Mouse (Mus musculus): ENCODE results near the gene Olfr555. TPM values are rescaled to one million over a fixed set of nuclear protein-coding genes. Genes with fewer than 3 reads are reported as not detected.

Olfr555 gene
- total RNA-seq (2023), result not detected

DNA sequence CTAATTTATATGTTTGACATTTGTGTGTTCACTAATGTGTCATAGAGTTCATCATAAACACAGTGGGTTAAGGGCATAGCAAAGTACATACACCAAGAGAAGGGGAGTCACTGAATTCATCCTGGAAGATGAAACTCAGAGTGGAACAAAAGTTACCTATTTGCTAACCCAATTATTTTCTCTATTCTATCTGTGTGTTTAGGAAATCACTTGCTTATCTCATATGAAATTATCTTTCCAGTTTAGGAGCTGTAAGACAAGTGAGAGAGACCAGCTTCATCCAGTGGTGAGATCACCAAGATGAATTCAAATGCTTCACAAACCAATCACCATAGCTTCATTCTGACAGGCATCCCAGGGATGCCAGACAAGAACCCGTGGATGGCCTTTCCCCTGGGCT is at the start of gene Olfr555:
Gene Olfr555, plus strand, starts transcription at position 301 of the 400 bp plus-strand sequence.

DNA sequence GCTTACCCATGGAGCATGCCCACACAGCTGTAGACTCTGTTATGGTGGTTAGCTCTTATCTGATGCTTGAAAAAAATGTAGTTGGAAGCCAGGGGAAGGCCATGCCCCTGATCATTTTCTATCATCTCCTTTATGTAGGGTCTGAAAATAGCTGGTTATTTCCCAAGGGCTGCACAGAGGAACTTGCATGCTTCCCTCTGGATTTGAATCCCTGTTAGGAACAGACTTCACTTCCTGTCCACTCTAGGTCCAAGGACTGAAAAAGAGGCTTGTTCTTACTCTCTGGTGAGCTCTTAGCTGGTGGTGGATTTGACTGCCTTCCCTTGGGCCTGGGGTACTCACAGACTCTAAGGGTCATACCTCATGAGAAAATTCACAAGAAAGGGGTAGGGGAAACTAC is 40.5 kb upstream of the Olfr555 start, which contains the start of gene Olfr553:
Gene Olfr553, minus strand, starts transcription at position 101 of the 400 bp plus-strand sequence.

DNA sequence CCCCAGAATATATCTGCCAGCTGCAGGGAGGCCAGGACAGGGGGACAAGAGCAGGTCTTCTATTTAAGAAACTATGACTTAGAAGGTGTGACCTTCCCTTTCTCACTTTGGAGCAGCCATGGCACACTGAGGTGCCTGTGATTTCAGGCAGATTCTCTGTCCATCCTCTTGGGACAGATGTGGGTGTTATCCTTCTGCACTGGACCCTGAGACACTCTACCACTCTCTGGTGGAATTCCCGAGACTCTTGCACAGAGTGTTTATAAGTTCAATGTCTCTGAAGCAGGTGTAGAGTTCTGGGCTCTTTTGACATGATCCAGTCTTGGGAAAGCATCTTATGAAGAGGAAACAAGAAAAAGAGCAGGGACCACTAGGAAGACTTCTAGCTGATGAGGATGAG is 20.5 kb upstream of the Olfr555 start, which contains the start of gene Olfr554:
Gene Olfr554, plus strand, starts transcription at position 301 of the 400 bp plus-strand sequence.

DNA sequence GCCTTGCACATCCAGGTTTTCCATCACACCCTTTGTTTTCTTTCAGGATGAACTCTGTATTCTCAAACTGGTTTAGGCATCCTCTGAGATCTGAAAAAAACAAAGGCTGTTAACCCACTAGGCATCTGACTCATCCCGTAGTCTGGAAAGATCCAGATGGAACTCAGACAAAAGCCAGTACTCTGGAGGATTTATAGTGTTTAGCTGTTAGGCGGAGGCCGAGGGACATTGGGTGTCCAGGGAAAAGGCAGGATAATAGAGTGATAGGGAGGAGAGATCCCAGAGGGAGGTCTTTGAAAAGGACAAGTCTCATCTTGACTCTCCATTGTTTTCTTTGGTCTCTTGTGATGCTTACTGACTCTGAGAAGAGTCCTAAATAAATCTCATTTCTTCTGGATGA is 6.0 kb downstream of the Olfr555 start, which contains the start of gene Olfr556:
Gene Olfr556, plus strand, starts transcription at position 301 of the 400 bp plus-strand sequence.

DNA sequence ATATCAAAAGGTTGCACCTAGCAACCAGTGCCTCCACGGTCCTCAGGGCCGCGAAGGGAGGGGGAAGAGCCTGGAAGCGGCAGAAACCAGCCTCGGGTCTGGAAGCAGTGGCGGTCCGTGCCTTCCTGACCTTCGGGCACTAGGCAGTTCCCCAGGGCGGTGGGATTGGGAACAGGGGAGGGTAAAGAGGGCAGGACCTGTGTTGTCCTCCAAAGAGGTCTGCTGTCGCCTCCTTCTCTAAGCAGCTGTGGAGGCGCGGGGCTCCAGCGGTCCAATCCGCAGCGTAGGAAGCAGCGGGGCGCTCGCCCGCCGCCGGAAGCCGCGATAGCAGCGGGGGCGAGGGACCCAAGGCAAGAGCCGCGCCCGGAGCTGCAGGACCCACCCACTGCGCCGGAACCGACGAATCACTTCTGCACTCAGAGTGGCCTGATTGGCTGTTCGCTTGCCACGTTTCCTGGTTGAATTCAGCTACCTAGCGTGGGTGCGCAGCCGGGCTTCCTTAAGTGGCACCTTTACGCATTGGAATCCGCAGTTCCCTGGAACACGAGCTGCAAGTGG is 28.4 kb downstream of the Olfr555 start, which contains the start of gene Trim68:
Gene Trim68, minus strand, starts transcription at position 384 of the 558 bp plus-strand sequence.

DNA sequence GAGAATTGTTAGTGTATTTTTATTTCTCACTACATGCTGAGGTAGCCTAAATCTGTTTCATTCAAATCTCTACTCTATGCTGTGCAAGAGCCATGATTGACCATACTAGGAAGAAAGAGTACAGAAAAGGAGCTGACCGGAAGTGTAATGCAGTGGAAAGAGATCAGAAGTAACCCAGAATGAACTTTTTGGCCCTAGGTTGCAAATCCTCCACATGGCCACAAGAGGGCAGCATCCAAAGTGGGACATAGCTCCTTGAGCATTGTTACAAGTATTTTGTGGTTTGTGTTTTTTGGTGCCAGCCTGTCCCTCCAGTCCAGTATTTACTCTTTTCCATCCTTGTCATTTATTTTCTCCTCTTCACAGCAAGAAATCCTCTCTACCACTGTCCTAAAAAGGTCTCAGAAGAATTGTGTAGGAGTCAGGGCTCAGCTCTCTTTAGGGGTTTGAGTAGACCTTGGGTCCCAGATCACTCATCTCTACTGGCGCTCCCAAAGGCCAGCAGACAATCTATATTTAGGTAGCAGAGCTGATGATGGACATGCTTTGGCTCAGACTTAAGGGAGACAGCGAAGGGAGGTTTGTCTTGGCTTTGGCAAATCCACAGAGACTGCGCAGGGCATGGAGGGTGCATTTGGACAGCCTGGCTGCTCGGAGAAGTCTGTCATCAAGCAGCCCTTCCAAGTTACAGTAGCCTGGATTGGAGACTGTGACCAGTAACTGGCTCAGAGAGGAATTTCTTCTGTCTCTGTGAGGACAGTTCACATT is 36.9 kb downstream of the Olfr555 start, which contains the start of gene Olfr557:
Gene Olfr557, plus strand, starts transcription at position 553 of the 768 bp plus-strand sequence.

DNA sequence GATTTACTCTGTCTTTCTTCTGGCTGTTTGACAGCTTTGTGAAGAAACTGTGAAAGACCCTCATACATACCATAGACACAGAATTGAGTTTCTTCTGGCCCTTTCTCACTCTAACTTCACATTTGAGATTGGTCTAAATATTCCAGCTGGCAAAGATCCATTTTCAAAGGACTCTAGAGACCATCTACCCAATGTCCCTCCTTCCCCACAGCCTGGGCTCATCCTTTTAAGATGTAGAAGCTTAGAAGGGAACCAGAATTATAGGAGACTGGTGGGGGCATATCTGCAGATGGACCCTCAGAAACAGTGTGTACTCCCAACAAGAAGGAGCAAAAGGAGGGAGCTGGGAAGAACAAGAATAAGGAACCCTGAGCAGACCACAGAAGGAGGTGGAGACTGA is 43.3 kb downstream of the Olfr555 start, which contains the start of gene Olfr558:
Gene Olfr558, plus strand, starts transcription at position 301 of the 400 bp plus-strand sequence.

Other genes starting within 250 kb of the Olfr555 start
- 40.0 TPM for gene Rrm1, start 217.1 kb upstream of the Olfr555 start, total RNA-seq (2023)
- gene Olfr543, start 177.1 kb upstream of the Olfr555 start, total RNA-seq (2023), result not detected
- not detected for gene Olfr544, start 170.5 kb upstream of the Olfr555 start, total RNA-seq (2023)
- not detected for gene Olfr545, start 159.2 kb upstream of the Olfr555 start, total RNA-seq (2023)
- gene Olfr547, start 124.1 kb upstream of the Olfr555 start, total RNA-seq (2023), result not detected
- gene Olfr548-ps1, start 117.9 kb upstream of the Olfr555 start, total RNA-seq (2023), result not detected
- gene Olfr549, start 109.0 kb upstream of the Olfr555 start, total RNA-seq (2023), result not detected
- 43.5 TPM for gene Trim21, start 93.3 kb upstream of the Olfr555 start, total RNA-seq (2023)
- not detected for gene Olfr550, start 87.4 kb upstream of the Olfr555 start, total RNA-seq (2023)
- gene Olfr551, start 66.9 kb upstream of the Olfr555 start, total RNA-seq (2023), result not detected
- gene Olfr552, start 61.1 kb upstream of the Olfr555 start, total RNA-seq (2023), result 0.23 TPM
- gene Olfr553, start 40.6 kb upstream of the Olfr555 start, total RNA-seq (2023), result not detected
- gene Olfr554, start 20.4 kb upstream of the Olfr555 start, total RNA-seq (2023), result not detected
- not detected for gene Olfr556, start 6.1 kb downstream of the Olfr555 start, total RNA-seq (2023)
- gene Trim68, start 28.5 kb downstream of the Olfr555 start, total RNA-seq (2023), result 11.8 TPM
- gene Olfr557, start 37.1 kb downstream of the Olfr555 start, total RNA-seq (2023), result not detected
- gene Olfr558, start 43.4 kb downstream of the Olfr555 start, total RNA-seq (2023), result not detected
- gene Olfr33, start 60.2 kb downstream of the Olfr555 start, total RNA-seq (2023), result not detected
- gene Olfr559, start 68.7 kb downstream of the Olfr555 start, total RNA-seq (2023), result not detected
- not detected for gene Olfr560, start 100.5 kb downstream of the Olfr555 start, total RNA-seq (2023)
- not detected for gene Olfr78, start 100.6 kb downstream of the Olfr555 start, total RNA-seq (2023)
- gene Olfr561, start 112.4 kb downstream of the Olfr555 start, total RNA-seq (2023), result not detected
- not detected for gene Olfr564, start 144.7 kb downstream of the Olfr555 start, total RNA-seq (2023)
- not detected for gene Olfr566, start 199.9 kb downstream of the Olfr555 start, total RNA-seq (2023)
- gene Olfr568, start 218.3 kb downstream of the Olfr555 start, total RNA-seq (2023), result not detected
- gene Olfr569, start 232.1 kb downstream of the Olfr555 start, total RNA-seq (2023), result not detected
- not detected for gene Olfr570, start 235.8 kb downstream of the Olfr555 start, total RNA-seq (2023)

Measured in CD4-positive naive resting alpha-beta T cell, adult 76 days (primary cell).